Mouse (Mus musculus) embryo, embryonic 11.5 days (tissue): ENCODE measurements around the gene Tpo.
A peak's percentile ranks its signal among the peaks of the same experiment; 100 is the strongest.

ENCODE experiments used
- DNase-seq: peaks from one replicate; pipeline ENCODE4 v3.0.0-alpha.2; 2012; ENCODE audit warnings: low read depth, low spot score

Gene Tpo

GRCm38 (mm10) chr12:30132524-30132923 is at the start of gene Tpo:
TSS of gene Tpo (minus strand) at chr12:30132624.
- no peak for DNase-seq

GRCm38 (mm10) chr12:30181721-30182120 is 49.3 kb upstream of the Tpo start:
- no peak for DNase-seq

- no peak for DNase-seq
These were observed 47.2 kb upstream of the Tpo start for GRCm38 (mm10) chr12:30179623-30180022.

GRCm38 (mm10) chr12:30177966-30178365 is 45.5 kb upstream of the Tpo start:
- DNase-seq = no peak

- DNase-seq = no peak
These were observed 45.1 kb upstream of the Tpo start for GRCm38 (mm10) chr12:30177529-30177928.

GRCm38 (mm10) chr12:30168491-30168890 is 36.1 kb upstream of the Tpo start:
- DNase-seq = no peak

GRCm38 (mm10) chr12:30164538-30164937 is 32.1 kb upstream of the Tpo start:
- DNase-seq = no peak

GRCm38 (mm10) chr12:30164005-30164404 is 31.6 kb upstream of the Tpo start:
- no peak for DNase-seq

GRCm38 (mm10) chr12:30161731-30162406 is 29.4 kb upstream of the Tpo start:
- DNase-seq = no peak

GRCm38 (mm10) chr12:30160475-30160874 is 28.1 kb upstream of the Tpo start:
- no peak for DNase-seq

- no peak for DNase-seq
These were observed 27.4 kb upstream of the Tpo start for GRCm38 (mm10) chr12:30159788-30160187.

- no peak for DNase-seq
These were observed 21.8 kb upstream of the Tpo start for GRCm38 (mm10) chr12:30154079-30154673.

GRCm38 (mm10) chr12:30142085-30142484 is 9.7 kb upstream of the Tpo start:
- DNase-seq = no peak

- DNase-seq = no peak
These were observed 3.1 kb downstream of the Tpo start for GRCm38 (mm10) chr12:30129411-30129716.

GRCm38 (mm10) chr12:30128561-30129410 is 3.6 kb downstream of the Tpo start:
- DNase-seq = peak; percentile 49

GRCm38 (mm10) chr12:30122347-30122746 is 10.1 kb downstream of the Tpo start:
- DNase-seq = no peak

- DNase-seq = no peak
These were observed 20.2 kb downstream of the Tpo start for GRCm38 (mm10) chr12:30112271-30112670.

- no peak for DNase-seq
These were observed 22.5 kb downstream of the Tpo start for GRCm38 (mm10) chr12:30109646-30110605.

- no peak for DNase-seq
These were observed 29.4 kb downstream of the Tpo start for GRCm38 (mm10) chr12:30102891-30103565.

- no peak for DNase-seq
These were observed 40.3 kb downstream of the Tpo start for GRCm38 (mm10) chr12:30092081-30092480.

GRCm38 (mm10) chr12:30083971-30084370 is 48.5 kb downstream of the Tpo start:
- no peak for DNase-seq
